Mouse (Mus musculus): Measurements from ENCODE around the gene Fpgs. TPM values are rescaled to one million over a fixed set of nuclear protein-coding genes. Genes with fewer than 3 reads are reported as not detected.

Gene Fpgs
- 10 to 100 TPM; 26.3 to 30.0 TPM for total RNA-seq (2021)

- no peak for DNase-seq
- intact Hi-C loops (cut with DNase I), result no loop called here
Measured at GRCm38 (mm10) chr2:32704021-32704421, at the start of gene Fpgs. Gene Fpgs, minus strand, starts transcription at chr2:32704145.

- intact Hi-C loops (cut with DNase I), result no loop called here
- no peak for DNase-seq
Measured at GRCm38 (mm10) chr2:32752181-32752580, 48.2 kb upstream of the Fpgs start.

GRCm38 (mm10) chr2:32751665-32752033 is 47.7 kb upstream of the Fpgs start:
- intact Hi-C loops (cut with DNase I), result no loop called here

GRCm38 (mm10) chr2:32750887-32751664 is 47.1 kb upstream of the Fpgs start:
- DNase-seq, result peak; percentile 56
- intact Hi-C loops (cut with DNase I), result no loop called here

More at GRCm38 (mm10) chr2:32751665-32752033, 47.7 kb upstream of the Fpgs start:
- DNase-seq, result no peak

- intact Hi-C loops (cut with DNase I), result no loop called here
- no peak for DNase-seq
Measured at GRCm38 (mm10) chr2:32750199-32750598, 46.3 kb upstream of the Fpgs start.

GRCm38 (mm10) chr2:32749082-32749481 is 45.1 kb upstream of the Fpgs start:
- no peak for DNase-seq
- intact Hi-C loops (cut with DNase I), result no loop called here

GRCm38 (mm10) chr2:32744272-32744982 is 40.5 kb upstream of the Fpgs start:
- no peak for DNase-seq
- intact Hi-C loops (cut with DNase I), result no loop called here

GRCm38 (mm10) chr2:32742173-32742531 is 38.2 kb upstream of the Fpgs start:
- peak; percentile 81 for DNase-seq
- intact Hi-C loops (cut with DNase I), result no loop called here

- peak; percentile 81 for DNase-seq
- intact Hi-C loops (cut with DNase I), result no loop called here
Measured at GRCm38 (mm10) chr2:32741273-32742172, 37.6 kb upstream of the Fpgs start.

- no peak for DNase-seq
- intact Hi-C loops (cut with DNase I), result no loop called here
Measured at GRCm38 (mm10) chr2:32740916-32741272, 36.9 kb upstream of the Fpgs start, which contains the start of gene 6330409D20Rik. Gene 6330409D20Rik, minus strand, starts transcription at chr2:32741016.

- intact Hi-C loops (cut with DNase I), result no loop called here
- DNase-seq, result no peak
Measured at GRCm38 (mm10) chr2:32739311-32739710, 35.4 kb upstream of the Fpgs start.

GRCm38 (mm10) chr2:32737008-32737407 is 33.1 kb upstream of the Fpgs start:
- intact Hi-C loops (cut with DNase I), result no loop called here
- no peak for DNase-seq

- intact Hi-C loops (cut with DNase I), result no loop called here
- DNase-seq, result no peak
Measured at GRCm38 (mm10) chr2:32736306-32736829, 32.4 kb upstream of the Fpgs start.

GRCm38 (mm10) chr2:32734933-32735332 is 31.0 kb upstream of the Fpgs start:
- intact Hi-C loops (cut with DNase I), result no loop called here
- no peak for DNase-seq

- intact Hi-C loops (cut with DNase I), result no loop called here
- no peak for DNase-seq
Measured at GRCm38 (mm10) chr2:32734480-32734879, 30.5 kb upstream of the Fpgs start.

GRCm38 (mm10) chr2:32732695-32733094 is 28.8 kb upstream of the Fpgs start:
- intact Hi-C loops (cut with DNase I), result no loop called here
- DNase-seq, result no peak

- no peak for DNase-seq
- intact Hi-C loops (cut with DNase I), result no loop called here
Measured at GRCm38 (mm10) chr2:32731911-32732310, 28.0 kb upstream of the Fpgs start.

GRCm38 (mm10) chr2:32730854-32731253 is 26.9 kb upstream of the Fpgs start:
- intact Hi-C loops (cut with DNase I), result no loop called here
- DNase-seq, result no peak

GRCm38 (mm10) chr2:32729547-32729946 is 25.6 kb upstream of the Fpgs start:
- no peak for DNase-seq
- intact Hi-C loops (cut with DNase I), result no loop called here

GRCm38 (mm10) chr2:32728463-32728862 is 24.5 kb upstream of the Fpgs start:
- intact Hi-C loops (cut with DNase I), result no loop called here
- DNase-seq, result no peak

- intact Hi-C loops (cut with DNase I), result no loop called here
- DNase-seq, result peak; percentile 88
Measured at GRCm38 (mm10) chr2:32727435-32727834, 23.5 kb upstream of the Fpgs start.
